Mouse (Mus musculus): ENCODE measurements around the gene Trpc1. TPM values are rescaled to one million over a fixed set of nuclear protein-coding genes. Genes with fewer than 3 reads are reported as not detected.

Trpc1 gene
- polyA plus RNA-seq, 1 experiment from 2014 or later = 5.9 TPM

DNA sequence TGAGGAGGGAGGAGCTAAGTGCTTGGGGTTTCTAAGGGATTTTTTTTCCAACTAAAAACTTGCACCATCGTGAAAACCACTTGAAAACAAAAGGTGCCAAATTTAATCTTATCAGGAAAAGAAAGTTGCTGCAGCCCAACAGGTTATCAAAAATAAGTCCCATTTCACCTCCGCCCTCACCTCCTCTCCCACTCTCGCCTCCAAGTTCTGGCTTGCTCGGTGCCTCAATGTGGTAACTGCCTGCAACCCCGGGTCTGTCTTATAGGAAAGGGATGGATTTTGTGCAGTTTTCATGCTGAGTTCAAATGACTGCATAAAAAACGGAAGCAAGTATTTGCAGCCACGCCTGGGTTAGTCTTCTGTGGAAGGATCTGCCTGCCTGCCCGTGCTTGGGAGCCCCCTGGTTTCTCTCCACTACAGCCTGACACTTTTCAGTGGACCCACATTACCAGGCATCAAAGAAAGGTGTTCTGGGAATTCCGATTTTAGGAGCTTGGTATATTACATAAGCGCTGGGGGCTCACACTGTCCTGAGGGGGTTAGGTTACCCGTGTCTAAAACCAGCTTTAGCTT lies 56.6 kb downstream of the Trpc1 start:
- no peak overlapping the region for H3K27ac ChIP-seq
- ATAC-seq (ENCODE audit: low FRiP score) = no peak
- 83% methylated on average over 11 of the region's 11 CpGs for WGBS
- no peaks in the 10 kb centered on the region for H3K9me3 ChIP-seq (replicated peaks)
- no peaks in the 10 kb centered on the region for H3K27me3 ChIP-seq
- H3K36me3 ChIP-seq = no peaks in the 10 kb centered on the region
- H3K4me1 ChIP-seq = no peaks in the 10 kb centered on the region
- no peak overlapping the region for H3K4me3 ChIP-seq
- no peak overlapping the region for H3K4me2 ChIP-seq (replicated peaks)
- H3K9ac ChIP-seq = no peak overlapping the region

DNA sequence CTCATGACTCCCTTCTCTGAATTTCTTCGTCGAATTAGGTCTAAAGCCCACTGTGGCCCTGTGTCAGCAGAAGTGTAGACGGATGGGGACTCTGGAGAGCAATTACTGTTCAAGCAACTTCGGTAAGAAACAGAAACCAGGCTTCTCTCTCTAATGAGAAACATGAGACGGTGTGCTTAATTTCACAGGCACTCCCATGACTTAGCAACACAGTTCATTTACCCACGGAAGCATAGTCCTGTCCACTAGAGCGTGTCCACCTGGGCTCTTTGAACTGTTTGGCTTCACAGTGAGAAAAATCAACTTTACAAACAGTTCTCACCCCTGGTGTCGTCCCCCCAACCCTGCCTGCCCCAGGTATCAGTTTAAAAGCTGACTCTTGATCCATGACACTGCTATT lies 57.4 kb downstream of the Trpc1 start:
- Histone ChIP-seq H3K36me3 (no peaks in the 10 kb centered on the region), H3K27me3 (no peaks in the 10 kb centered on the region), H3K9ac (no peak overlapping the region), H3K4me1 (no peaks in the 10 kb centered on the region), H3K27ac (no peak overlapping the region), H3K4me2 (replicated peaks) (no peak overlapping the region), H3K4me3 (no peak overlapping the region), H3K9me3 (replicated peaks) (no peaks in the 10 kb centered on the region)
- 56% methylated on average over 8 of the region's 8 CpGs for WGBS
- no peak for ATAC-seq (ENCODE audit: low FRiP score)

DNA sequence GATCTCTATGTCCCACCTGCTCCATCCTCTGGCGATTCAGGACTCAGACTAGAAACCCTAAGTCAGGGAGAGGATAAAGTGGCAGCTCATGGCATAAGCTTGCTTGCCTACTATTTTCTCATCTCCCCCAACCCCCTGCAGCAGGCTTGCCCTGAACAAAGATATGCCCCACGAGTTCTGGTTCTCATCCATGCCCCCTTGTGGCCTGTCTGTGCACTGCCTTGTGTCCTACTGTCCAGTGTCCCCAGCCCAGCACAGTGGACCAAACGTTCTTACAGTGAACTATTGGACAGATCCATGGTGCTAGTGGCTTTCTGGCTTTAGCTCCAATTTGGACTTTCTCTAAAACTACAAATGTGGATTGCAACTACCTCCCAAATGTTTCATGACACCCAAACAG lies 62.1 kb downstream of the Trpc1 start:
- 65% methylated on average over 3 of the region's 3 CpGs for WGBS
- no peak for ATAC-seq (ENCODE audit: low FRiP score)
- no peaks in the 10 kb centered on the region; the same call in 1 of the 2 replicates for H3K4me1 ChIP-seq
- H3K4me3 ChIP-seq = no peak overlapping the region
- H3K9ac ChIP-seq = no peak overlapping the region
- no peak overlapping the region for H3K4me2 ChIP-seq (replicated peaks)
- no peaks in the 10 kb centered on the region for H3K36me3 ChIP-seq
- H3K27me3 ChIP-seq = no peaks in the 10 kb centered on the region
- H3K27ac ChIP-seq = no peak overlapping the region
- no peaks in the 10 kb centered on the region for H3K9me3 ChIP-seq (replicated peaks)

DNA sequence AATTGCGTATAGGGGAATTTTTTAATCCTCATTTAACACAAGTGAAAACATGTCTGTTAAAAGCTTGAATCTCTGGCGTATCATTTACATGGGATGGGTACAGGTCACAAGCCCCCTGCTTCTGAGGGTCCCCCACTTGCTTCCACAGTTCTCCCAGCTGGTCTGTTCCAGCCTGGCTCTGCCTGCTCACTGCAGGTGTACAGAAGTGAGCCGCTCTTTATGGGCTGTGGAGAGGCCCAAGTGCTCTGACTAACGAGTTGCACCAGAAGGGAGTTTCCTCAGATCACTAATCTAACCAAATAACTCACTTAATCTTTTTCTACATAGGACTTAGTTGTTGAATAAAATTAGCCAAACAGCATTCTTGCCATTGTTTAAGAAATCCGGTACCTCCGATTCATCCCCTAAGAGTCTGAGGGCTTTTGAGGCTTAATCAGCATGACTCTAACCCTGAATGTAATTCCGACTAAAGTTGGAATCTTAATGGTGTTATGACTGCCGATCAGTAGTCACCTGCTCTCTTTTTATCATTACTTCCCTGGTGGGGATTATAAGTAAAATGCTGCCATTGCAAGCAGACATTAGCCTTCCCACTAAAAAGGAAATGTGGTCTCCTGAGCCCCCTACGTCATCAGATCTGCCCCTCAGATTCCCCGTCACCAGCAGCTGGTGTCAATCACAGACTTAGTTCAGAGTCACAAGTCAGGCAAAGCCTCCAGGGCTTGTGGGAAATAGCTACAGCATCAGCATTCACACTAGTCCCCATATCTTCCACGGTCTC lies 64.3 kb downstream of the Trpc1 start:
- no peak overlapping the region for H3K27ac ChIP-seq
- no peak overlapping the region for H3K9ac ChIP-seq
- no peak for ATAC-seq (ENCODE audit: low FRiP score)
- no peak overlapping the region for H3K4me3 ChIP-seq
- H3K36me3 ChIP-seq = no peaks in the 10 kb centered on the region
- 57% methylated on average over 11 of the region's 11 CpGs for WGBS
- no peak overlapping the region for H3K4me2 ChIP-seq (replicated peaks)
- H3K4me1 ChIP-seq = no peaks in the 10 kb centered on the region; the same call in 1 of the 2 replicates
- no peaks in the 10 kb centered on the region for H3K9me3 ChIP-seq (replicated peaks)
- H3K27me3 ChIP-seq = no peaks in the 10 kb centered on the region

DNA sequence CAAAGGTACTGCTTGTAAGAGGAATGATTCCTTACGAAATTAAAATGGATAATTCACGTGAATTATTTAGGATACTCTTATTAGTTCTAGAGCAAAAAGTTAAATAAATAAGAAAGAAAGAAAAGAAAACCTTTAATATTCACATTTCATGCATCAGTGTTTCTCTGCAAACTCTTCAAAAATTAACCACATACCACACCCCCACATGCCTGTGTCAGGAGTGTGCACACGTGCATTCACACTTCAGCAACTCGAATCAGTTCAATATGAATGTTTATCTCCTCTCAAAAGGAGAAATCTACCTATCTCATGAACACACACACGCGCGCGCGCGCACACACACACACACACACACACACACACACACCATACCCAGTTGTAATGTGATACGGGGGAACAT lies 69.5 kb downstream of the Trpc1 start:
- WGBS = 94% methylated on average over 11 of the region's 11 CpGs
- Histone ChIP-seq H3K9me3 (replicated peaks) (no peaks in the 10 kb centered on the region), H3K27me3 (no peaks in the 10 kb centered on the region), H3K9ac (no peak overlapping the region), H3K4me1 (no peaks in the 10 kb centered on the region; the same call in 1 of the 2 replicates), H3K4me3 (no peak overlapping the region), H3K36me3 (no peaks in the 10 kb centered on the region), H3K27ac (no peak overlapping the region), H3K4me2 (replicated peaks) (no peak overlapping the region)
- no peak for ATAC-seq (ENCODE audit: low FRiP score)

DNA sequence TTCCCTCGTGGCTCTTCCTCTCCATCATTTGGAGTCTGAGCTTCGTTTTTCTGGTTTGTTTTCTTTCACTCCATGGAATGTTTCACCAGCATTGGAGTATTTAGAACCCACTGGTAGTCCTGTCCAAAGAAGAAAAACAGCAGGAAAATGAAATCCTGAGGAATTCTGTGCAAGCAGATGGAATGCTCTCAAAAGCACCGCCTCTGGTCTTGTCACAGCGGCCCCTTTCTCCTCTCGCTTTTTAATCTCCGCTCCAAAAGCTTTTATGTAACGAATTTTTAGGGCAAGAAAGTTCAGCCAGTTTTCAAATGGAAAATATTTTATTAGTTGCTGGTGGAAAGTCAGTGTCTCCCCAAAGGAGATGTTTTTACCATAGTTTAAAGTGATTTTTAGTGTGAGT lies 70.2 kb downstream of the Trpc1 start:
- WGBS = 73% methylated on average over 7 of the region's 7 CpGs
- ATAC-seq (ENCODE audit: low FRiP score) = no peak

DNA sequence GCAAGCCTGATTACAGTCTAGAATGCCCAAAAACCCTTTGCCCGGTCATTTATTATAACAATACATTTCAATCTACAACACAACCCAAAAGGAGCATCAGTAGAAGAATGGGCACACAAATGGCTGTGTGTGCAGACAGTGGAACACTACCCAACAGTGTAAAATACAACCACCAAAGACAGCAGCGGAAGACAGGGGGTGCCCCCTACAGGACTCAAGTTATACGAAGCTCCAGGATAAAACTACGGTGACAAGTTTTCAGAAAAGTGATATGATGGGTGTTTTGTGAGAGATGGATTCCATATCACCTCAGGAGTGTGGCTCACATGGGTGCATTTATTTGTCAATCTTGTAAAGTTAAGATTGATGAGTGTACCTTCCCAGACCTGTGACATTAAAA lies 74.2 kb downstream of the Trpc1 start:
- Histone ChIP-seq H3K4me1 (no peaks in the 10 kb centered on the region), H3K27ac (no peak overlapping the region), H3K4me3 (no peak overlapping the region), H3K9ac (no peak overlapping the region), H3K4me2 (replicated peaks) (no peak overlapping the region), H3K36me3 (no peaks in the 10 kb centered on the region), H3K9me3 (replicated peaks) (no peaks in the 10 kb centered on the region), H3K27me3 (no peaks in the 10 kb centered on the region)
- no peak for ATAC-seq (ENCODE audit: low FRiP score)
- 95% methylated on average over 4 of the region's 4 CpGs for WGBS

More for the DNA sequence above, 70.2 kb downstream of the Trpc1 start:
- H3K9me3 ChIP-seq (replicated peaks) = no peaks in the 10 kb centered on the region
- H3K27me3 ChIP-seq = no peaks in the 10 kb centered on the region
- H3K4me1 ChIP-seq = no peaks in the 10 kb centered on the region; the same call in 1 of the 2 replicates
- H3K27ac ChIP-seq = no peak overlapping the region
- H3K4me3 ChIP-seq = no peak overlapping the region
- no peak overlapping the region for H3K4me2 ChIP-seq (replicated peaks)
- H3K36me3 ChIP-seq = no peaks in the 10 kb centered on the region
- no peak overlapping the region for H3K9ac ChIP-seq

DNA sequence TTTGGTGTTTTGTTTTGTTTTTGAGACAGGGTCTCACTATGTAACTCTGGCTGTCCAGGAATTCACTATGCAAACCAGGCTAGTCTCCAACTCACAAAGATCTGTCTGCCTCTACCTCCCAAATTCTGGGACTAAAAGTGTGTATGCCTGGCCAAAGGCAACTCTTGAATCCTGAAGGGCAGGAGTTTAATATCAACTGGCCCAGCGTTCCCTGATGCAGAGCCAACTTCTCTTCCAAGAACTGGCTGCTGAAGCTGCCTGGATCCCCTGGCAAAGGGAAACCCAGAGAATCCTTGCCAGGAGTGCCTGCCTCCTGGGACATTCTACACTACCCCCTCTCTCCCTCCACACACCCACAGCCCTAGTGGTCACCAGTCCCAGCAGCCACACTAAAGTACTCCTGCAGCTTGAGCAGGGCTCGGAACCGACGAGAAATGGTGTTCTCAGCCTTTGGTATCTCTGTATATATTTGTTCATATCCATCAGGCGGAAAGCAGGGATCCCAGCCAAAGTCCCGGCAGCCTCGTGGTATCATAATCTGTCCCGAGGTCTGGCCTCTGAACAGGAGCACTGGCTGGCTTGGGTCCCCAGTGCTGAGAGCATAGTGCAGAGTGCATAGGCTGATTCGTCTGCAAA lies 75.0 kb downstream of the Trpc1 start:
- no peaks in the 10 kb centered on the region for H3K4me1 ChIP-seq
- no peaks in the 10 kb centered on the region for H3K9me3 ChIP-seq (replicated peaks)
- no peak overlapping the region for H3K9ac ChIP-seq
- no peak for ATAC-seq (ENCODE audit: low FRiP score)
- H3K27ac ChIP-seq = no peak overlapping the region
- no peaks in the 10 kb centered on the region for H3K36me3 ChIP-seq
- H3K27me3 ChIP-seq = no peaks in the 10 kb centered on the region
- no peak overlapping the region for H3K4me3 ChIP-seq
- 91% methylated on average over 9 of the region's 9 CpGs for WGBS
- no peak overlapping the region for H3K4me2 ChIP-seq (replicated peaks)

DNA sequence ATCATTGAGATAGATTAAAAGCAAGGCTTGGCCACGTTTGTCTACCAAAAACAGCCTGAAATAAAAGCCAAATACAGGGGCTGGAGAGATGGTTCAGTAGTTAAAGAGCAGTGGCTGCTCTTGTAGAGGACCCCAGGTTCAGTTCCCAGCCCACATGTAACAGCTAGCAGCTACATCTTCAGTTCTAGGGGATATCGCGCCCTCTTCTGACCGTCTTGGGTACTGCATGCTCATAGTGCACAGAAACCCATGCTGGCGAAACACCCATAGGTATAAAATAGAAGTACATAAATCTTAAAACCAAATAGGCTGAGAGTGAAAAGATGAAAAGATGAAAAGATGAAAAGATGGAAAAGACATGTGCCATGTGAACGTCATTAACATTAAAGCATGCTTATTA lies 77.4 kb downstream of the Trpc1 start:
- no peak overlapping the region for H3K9ac ChIP-seq
- no peaks in the 10 kb centered on the region for H3K27me3 ChIP-seq
- H3K4me2 ChIP-seq (replicated peaks) = no peak overlapping the region
- no peak for ATAC-seq (ENCODE audit: low FRiP score)
- WGBS = 81% methylated on average over 6 of the region's 6 CpGs
- no peaks in the 10 kb centered on the region for H3K36me3 ChIP-seq
- no peak overlapping the region for H3K4me3 ChIP-seq
- no peak overlapping the region for H3K27ac ChIP-seq
- no peaks in the 10 kb centered on the region for H3K9me3 ChIP-seq (replicated peaks)
- peaks cover 8% of the 10 kb centered on the region for H3K4me1 ChIP-seq

DNA sequence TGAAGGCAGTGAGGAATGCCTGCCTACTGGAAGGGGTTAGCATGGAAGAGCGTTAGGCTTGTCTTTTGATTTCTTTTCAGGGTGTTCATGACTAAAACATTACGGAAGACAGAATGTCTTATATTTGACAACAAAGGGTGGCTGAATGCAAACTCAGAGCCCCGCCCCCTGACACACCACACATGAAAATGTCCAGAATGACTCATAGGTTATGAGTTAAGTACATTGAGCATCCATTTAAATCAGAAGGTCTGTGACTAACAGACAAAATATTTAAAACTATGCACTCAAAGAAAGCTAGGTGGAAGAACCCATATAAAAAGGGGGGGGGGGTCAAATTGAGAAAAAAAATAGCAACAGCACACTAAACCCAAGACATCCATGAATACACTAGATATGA lies 77.8 kb downstream of the Trpc1 start:
- Histone ChIP-seq H3K27me3 (no peaks in the 10 kb centered on the region), H3K36me3 (no peaks in the 10 kb centered on the region), H3K9ac (no peak overlapping the region), H3K4me3 (no peak overlapping the region), H3K27ac (no peak overlapping the region), H3K4me2 (replicated peaks) (no peak overlapping the region), H3K4me1 (peaks cover 11% of the 10 kb centered on the region), H3K9me3 (replicated peaks) (no peaks in the 10 kb centered on the region)
- WGBS = 96% methylated on average over 3 of the region's 3 CpGs
- no peak for ATAC-seq (ENCODE audit: low FRiP score)

DNA sequence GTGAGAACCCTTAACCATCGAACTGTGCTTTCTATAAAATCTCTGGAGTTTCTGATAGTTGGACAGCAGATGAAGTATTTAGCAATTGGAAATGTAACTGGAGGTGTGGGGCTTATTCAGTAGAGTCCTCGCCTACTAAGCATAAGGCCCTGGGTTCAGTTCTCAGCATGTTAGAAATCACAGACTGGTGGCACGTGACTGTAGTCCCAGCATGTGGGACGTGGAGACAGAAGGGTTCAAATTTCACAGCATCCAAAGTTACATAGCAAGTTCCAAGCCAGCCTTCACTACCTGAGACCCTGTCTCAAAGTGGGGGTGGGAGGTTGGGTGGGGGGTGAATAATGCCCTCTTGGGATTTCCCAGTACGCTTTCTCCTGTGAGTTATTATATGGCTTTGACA lies 81.9 kb downstream of the Trpc1 start:
- Histone ChIP-seq H3K27me3 (no peaks in the 10 kb centered on the region), H3K4me2 (replicated peaks) (no peak overlapping the region), H3K36me3 (no peaks in the 10 kb centered on the region), H3K4me1 (peaks cover 17% of the 10 kb centered on the region), H3K9ac (no peak overlapping the region), H3K27ac (no peak overlapping the region), H3K9me3 (replicated peaks) (no peaks in the 10 kb centered on the region), H3K4me3 (no peak overlapping the region)
- no peak for ATAC-seq (ENCODE audit: low FRiP score)
- WGBS = 64% methylated on average over 5 of the region's 5 CpGs

DNA sequence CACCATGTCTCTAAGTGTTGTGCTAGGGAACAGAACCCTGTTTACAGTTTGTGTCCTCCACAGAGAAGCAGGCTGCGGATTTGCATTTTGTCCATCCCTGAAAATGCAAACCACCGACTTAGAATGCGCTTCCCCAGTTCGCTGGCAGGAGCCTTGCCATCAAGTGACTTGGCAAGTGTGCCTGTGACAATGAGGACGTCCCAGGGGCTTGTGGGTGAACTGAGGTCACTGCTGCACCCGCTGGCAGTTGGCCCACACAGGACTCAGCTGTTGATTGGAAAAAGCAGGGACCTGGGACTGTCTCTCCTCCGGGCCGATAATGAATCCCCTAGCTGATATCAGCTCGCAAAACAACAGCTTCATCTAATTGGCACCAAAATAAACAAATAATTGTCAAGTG lies 82.3 kb downstream of the Trpc1 start:
- peak; percentile 61; the same call in 1 of the 2 replicates for ATAC-seq (ENCODE audit: low FRiP score)
- Histone ChIP-seq H3K36me3 (no peaks in the 10 kb centered on the region), H3K9ac (no peak overlapping the region), H3K4me1 (peaks cover 17% of the 10 kb centered on the region), H3K27me3 (no peaks in the 10 kb centered on the region), H3K4me3 (no peak overlapping the region), H3K9me3 (replicated peaks) (no peaks in the 10 kb centered on the region), H3K4me2 (replicated peaks) (no peak overlapping the region), H3K27ac (0 out of 2 replicates have a peak overlapping the region, but pooled peaks have one; percentile 5)
- 26% methylated on average over 9 of the region's 9 CpGs for WGBS

Data from hindbrain, embryonic 12.5 days (tissue).